Mouse (Mus musculus) CH12.LX (cell line): Measurements from ENCODE around the gene Plxnb2. TPM values are rescaled to one million over a fixed set of nuclear protein-coding genes. Genes with fewer than 3 reads are reported as not detected.

ENCODE experiments used
- DNase-seq: peaks from one replicate; pipeline ENCODE4 v3.0.0-alpha.2; 2013; ENCODE audit errors: extremely low read depth
- H3K27ac ChIP-seq: 2 replicates; pipeline ENCODE4 v1.5.1; 2012; ENCODE audit warnings: low read depth, mild to moderate bottlenecking, control low read depth, moderate library complexity; ENCODE audit not compliant: insufficient read depth
- H3K27me3 ChIP-seq: replicated peaks from 2 replicates; pipeline ENCODE3; 2012; ENCODE audit warnings: inconsistent platforms
- H3K36me3 ChIP-seq, 2 experiments: replicated peaks in 1 of 2; 2 replicates each; pipeline versions ENCODE3 to v1.6.1; 2012; ENCODE audit warnings: inconsistent platforms in 1 of 2, low read length in 1 of 2, mild to moderate bottlenecking in 1 of 2, mixed read lengths in 1 of 2, moderate library complexity in 1 of 2; ENCODE audit not compliant: control insufficient read depth in 1 of 2, insufficient read depth in 1 of 2
- H3K4me1 ChIP-seq, 2 experiments: 2 replicates each; pipeline ENCODE4 v1.6.1; 2012; ENCODE audit warnings: inconsistent platforms in 1 of 2, moderate library complexity in 1 of 2; ENCODE audit not compliant: insufficient read depth in 2 of 2, control insufficient read depth in 1 of 2
- H3K4me2 ChIP-seq: 2 replicates; pipeline ENCODE4 v1.6.1; 2012; ENCODE audit warnings: low read depth, mild to moderate bottlenecking, control low read depth; ENCODE audit not compliant: poor library complexity, insufficient read depth, severe bottlenecking
- H3K4me3 ChIP-seq, 3 experiments: fragments of 150-350 bp in 1 of 3; sonication (generic) in 1 of 3; replicated peaks in 1 of 3; 2 replicates each; pipeline versions ENCODE3 to v1.5.1; 2011 to 2012; ENCODE audit warnings: low read depth in 2 of 3, low read length in 2 of 3, mild to moderate bottlenecking in 2 of 3, moderate library complexity in 2 of 3, control low read depth in 1 of 3, improper control_type of control experiment in 1 of 3, inconsistent platforms in 1 of 3, mixed read lengths in 1 of 3; ENCODE audit not compliant: poor library complexity in 1 of 3
- H3K79me2 ChIP-seq: replicated peaks from 2 replicates; pipeline ENCODE4 v1.6.1; 2012; ENCODE audit warnings: mild to moderate bottlenecking, moderate library complexity; ENCODE audit not compliant: control insufficient read depth, poor library complexity, insufficient read depth, severe bottlenecking; ENCODE audit errors: extremely low read depth
- H3K9ac ChIP-seq: 2 replicates; pipeline ENCODE4 v1.6.1; 2012; ENCODE audit warnings: low read depth, mild to moderate bottlenecking, control low read depth, moderate library complexity; ENCODE audit not compliant: insufficient read depth
- H3K9me3 ChIP-seq: replicated peaks from 2 replicates; pipeline ENCODE3; 2012; ENCODE audit warnings: low read length, inconsistent platforms, mixed read lengths
- BHLHE40 ChIP-seq: IDR thresholded peaks from 2 replicates; pipeline ENCODE4 v1.6.1; 2011; ENCODE audit warnings: mild to moderate bottlenecking, low read depth, low read length, improper control_type of control experiment
- CHD1 ChIP-seq: IDR thresholded peaks from 2 replicates; pipeline ENCODE4 v1.6.1; 2012; ENCODE audit warnings: low read depth, low read length, improper control_type of control experiment, inconsistent platforms
- CHD2 ChIP-seq: IDR thresholded peaks from 2 replicates; pipeline ENCODE4 v1.6.1; 2011; ENCODE audit warnings: low read length, improper control_type of control experiment
- E2F4 ChIP-seq: IDR thresholded peaks from 2 replicates; pipeline ENCODE4 v1.6.1; 2011; ENCODE audit warnings: low read depth, low read length, improper control_type of control experiment; ENCODE audit not compliant: insufficient replicate concordance
- ELF1 ChIP-seq: IDR thresholded peaks from 2 replicates; pipeline ENCODE4 v1.6.1; 2014; ENCODE audit warnings: low read depth, mild to moderate bottlenecking, inconsistent platforms, low read length, improper control_type of control experiment
- EP300 ChIP-seq: IDR thresholded peaks from 2 replicates; pipeline ENCODE4 v1.6.1; 2011; ENCODE audit warnings: low read length, improper control_type of control experiment
- ETS1 ChIP-seq: conservative IDR thresholded peaks from 2 replicates; pipeline ENCODE4 v1.6.1; 2012; ENCODE audit warnings: low read depth, mild to moderate bottlenecking, inconsistent platforms, low read length, improper control_type of control experiment, moderate library complexity
- HCFC1 ChIP-seq: IDR thresholded peaks from 2 replicates; pipeline ENCODE4 v1.6.1; 2012; ENCODE audit warnings: low read depth, mild to moderate bottlenecking, inconsistent platforms, low read length, improper control_type of control experiment
- MXI1 ChIP-seq: IDR thresholded peaks from 2 replicates; pipeline ENCODE4 v1.6.1; 2011; ENCODE audit warnings: mild to moderate bottlenecking, low read depth, low read length, improper control_type of control experiment
- MYC ChIP-seq: IDR thresholded peaks from 2 replicates; pipeline ENCODE4 v1.6.1; 2011; ENCODE audit warnings: low read depth, mild to moderate bottlenecking, improper control_type of control experiment, low read length
- NELFE ChIP-seq: IDR thresholded peaks from 2 replicates; pipeline ENCODE4 v1.6.1; 2011; ENCODE audit warnings: low read depth, low read length, improper control_type of control experiment
- PAX5 ChIP-seq: IDR thresholded peaks from 2 replicates; pipeline ENCODE4 v1.6.1; 2012; ENCODE audit warnings: low read length, inconsistent platforms, mixed read lengths
- POLR2AphosphoS2 ChIP-seq: IDR thresholded peaks from 2 replicates; pipeline ENCODE4 v1.6.1; 2011; ENCODE audit warnings: low read depth, low read length, improper control_type of control experiment
- RAD21 ChIP-seq: IDR thresholded peaks from 2 replicates; pipeline ENCODE4 v1.6.1; 2011; ENCODE audit warnings: low read depth, mild to moderate bottlenecking, low read length, improper control_type of control experiment, moderate library complexity
- RCOR1 ChIP-seq: conservative IDR thresholded peaks from 2 replicates; pipeline ENCODE4 v1.6.1; 2012; ENCODE audit warnings: low read depth, mild to moderate bottlenecking, inconsistent platforms, low read length, improper control_type of control experiment
- SMC3 ChIP-seq: IDR thresholded peaks from 2 replicates; pipeline ENCODE4 v1.6.1; 2011; ENCODE audit warnings: low read depth, low read length, improper control_type of control experiment
- TCF12 ChIP-seq: IDR thresholded peaks from 2 replicates; pipeline ENCODE4 v1.6.1; 2014; ENCODE audit warnings: low read depth, mild to moderate bottlenecking, inconsistent platforms, low read length, improper control_type of control experiment
- UBTF ChIP-seq: IDR thresholded peaks from 2 replicates; pipeline ENCODE4 v1.6.1; 2012; ENCODE audit warnings: low read depth, mild to moderate bottlenecking, inconsistent platforms, low read length, improper control_type of control experiment, moderate library complexity
- USF2 ChIP-seq: conservative IDR thresholded peaks from 2 replicates; pipeline ENCODE4 v1.6.1; 2011; ENCODE audit warnings: low read depth, low read length, improper control_type of control experiment
- ZC3H11A ChIP-seq: IDR thresholded peaks from 2 replicates; pipeline ENCODE4 v1.6.1; 2012; ENCODE audit warnings: low read depth, mild to moderate bottlenecking, inconsistent platforms, low read length, improper control_type of control experiment
- ZKSCAN1 ChIP-seq: IDR thresholded peaks from 2 replicates; pipeline ENCODE4 v1.6.1; 2012; ENCODE audit warnings: low read depth, inconsistent platforms, low read length, improper control_type of control experiment, borderline replicate concordance
- ZNF384 ChIP-seq: IDR thresholded peaks from 2 replicates; pipeline ENCODE4 v1.6.1; 2012; ENCODE audit warnings: low read depth, low read length, improper control_type of control experiment, inconsistent platforms
- dilution Hi-C: fragments of 300-500 bp; cut with MboI; formaldehyde crosslinking; loops from 2 replicates; pipeline ENCODE4 v1.14.3; 2020; ENCODE audit warnings: low sequenced_read_pairs; ENCODE audit not compliant: extremely low pct_unique_long_range_greater_than_20kb, extremely low pct_ligation_motif_present
- in situ Hi-C: fragments of 300-500 bp; cut with MboI; formaldehyde crosslinking; loops from 3 replicates; pipeline ENCODE4 v1.14.3; 2019; ENCODE audit warnings: low sequenced_read_pairs, low pct_ligation_motif_present, low pct_unique_long_range_greater_than_20kb, mixed read lengths
- polyA plus RNA-seq: library from polyadenylated mRNA; unstranded; fragments of >175 nt; gene quantifications from 2 replicates; pipeline ENCODE4 v1.2.1, GENCODE M21; 2012; ENCODE audit warnings: low read depth; ENCODE audit not compliant: insufficient read length
- total RNA-seq, 2 experiments: library from RNA; depleted of rRNA; stranded (reverse); fragments of 300-350 nt in 1 of 2; fragments of >200 nt in 1 of 2; gene quantifications; 2 replicates each; pipeline ENCODE4 v1.2.3; 2012 to 2014

Gene Plxnb2
- total and polyA plus RNA-seq, 3 experiments = 2.9 to 51.5 (median 4.5) TPM

DNA sequence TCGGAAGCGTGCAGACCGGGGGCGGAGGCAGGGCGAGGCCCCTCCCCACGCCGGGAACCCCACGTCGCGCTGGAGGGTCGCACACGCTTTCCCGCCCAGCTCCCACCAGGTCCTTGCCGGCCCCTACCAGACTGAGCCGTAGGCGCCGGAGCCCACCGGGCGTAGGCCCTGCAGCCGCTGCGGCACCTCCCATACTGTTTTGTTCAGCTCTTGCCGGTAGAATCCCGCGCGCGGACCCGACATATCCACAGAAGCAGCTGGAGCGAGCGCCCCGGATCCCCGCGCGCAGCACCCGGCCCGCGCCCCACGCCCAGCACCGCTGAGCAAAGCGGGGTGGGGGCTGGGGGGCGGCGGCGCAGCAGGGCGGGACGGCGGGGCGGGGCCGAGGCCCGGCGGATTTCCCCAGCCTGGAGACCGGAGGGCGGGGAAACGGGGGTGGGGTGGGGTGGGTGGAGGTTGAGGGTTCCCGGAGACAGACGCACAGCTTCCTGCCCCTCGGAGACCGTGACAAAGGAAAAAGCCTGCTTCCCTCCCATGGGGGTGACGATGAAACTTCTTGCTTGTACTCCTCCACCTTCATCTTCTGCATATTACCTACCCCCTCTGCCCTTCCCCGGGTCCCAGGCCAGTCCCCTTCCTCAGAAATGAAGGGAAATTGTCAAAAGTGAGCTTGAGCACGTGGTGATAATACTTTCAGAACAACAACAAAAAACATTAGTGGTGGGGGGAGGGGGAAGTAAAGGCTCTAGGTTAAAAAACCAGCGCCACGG is 31.1 kb downstream of the Plxnb2 start, which contains the start of gene Mapk11 (continued):
- TF ChIP-seq CHD2 (0 out of 2 replicates have a peak, but pooled peaks have one; percentile 49), MYC (peak; percentile 67; the same call in 1 of the 2 replicates), UBTF (no peak), TCF12 (no peak), RAD21 (no peak), MXI1 (peak; percentile 86), ZKSCAN1 (no peak), ZC3H11A (no peak), SMC3 (no peak), ETS1 (no peak), USF2 (no peak), ELF1 (no peak), CHD1 (no peak)

DNA sequence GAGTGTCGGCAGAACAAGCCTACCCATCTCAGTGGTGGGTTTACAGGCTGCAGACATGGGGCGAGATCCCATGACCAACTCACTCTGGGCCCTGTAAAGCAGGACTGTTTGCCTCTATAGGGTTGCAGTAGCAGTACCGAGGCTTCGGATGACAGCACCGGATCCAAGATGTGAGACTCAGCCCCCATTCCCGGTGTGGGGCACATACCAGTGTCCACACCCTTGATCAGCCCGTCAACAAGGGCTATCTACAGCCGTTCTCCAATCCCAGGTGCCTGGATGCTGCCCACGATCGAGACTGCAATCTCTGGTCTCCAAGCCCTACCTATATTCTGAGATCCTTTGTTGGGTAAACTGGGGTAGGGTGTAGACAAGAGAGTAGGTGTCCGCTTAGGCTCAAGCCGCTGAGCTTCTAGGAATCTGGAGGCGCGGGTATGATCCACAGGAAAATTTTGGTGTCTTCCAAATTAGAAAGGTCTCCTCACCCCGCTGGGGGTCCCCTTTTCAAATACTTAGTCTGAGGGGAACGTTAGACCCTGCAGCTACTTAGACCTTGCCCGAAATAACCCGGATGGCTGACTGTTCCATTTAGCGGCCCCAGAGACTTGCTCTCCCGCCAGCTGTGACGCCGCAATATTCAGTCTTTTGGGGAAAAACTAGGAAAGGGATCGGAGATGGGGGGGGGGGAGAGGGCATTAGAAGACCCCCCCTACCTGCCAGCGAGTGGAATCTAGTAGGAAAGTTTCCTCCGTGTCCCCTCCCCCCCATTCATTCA is 31.9 kb downstream of the Plxnb2 start:
- Histone ChIP-seq H3K27me3 (peaks cover 33% of the 10 kb centered on the region), H3K36me3 (peaks cover 7 to 22% of the 10 kb centered on the region in 2 experiments), H3K79me2 (no peaks in the 10 kb centered on the region), H3K9ac (peak overlapping the region; percentile 68), H3K27ac (no peak overlapping the region), H3K4me2 (peak overlapping the region; percentile 97), H3K4me3 (peak overlapping the region; percentile 56 to 94 (median 68)), H3K9me3 (no peaks in the 10 kb centered on the region), H3K4me1 (peaks cover 14 to 25% of the 10 kb centered on the region in 2 experiments)
- dilution Hi-C loops = no loop called here
- TF ChIP-seq RAD21 = no peak
- TF ChIP-seq RCOR1 = no peak
- no peak for TF ChIP-seq POLR2AphosphoS2
- no peak for TF ChIP-seq PAX5
- TF ChIP-seq E2F4 = no peak
- TF ChIP-seq HCFC1 = no peak
- TF ChIP-seq NELFE = no peak
- TF ChIP-seq ZKSCAN1 = no peak
- TF ChIP-seq CHD1 = no peak
- TF ChIP-seq BHLHE40 = no peak
- TF ChIP-seq EP300 = no peak
- no peak for TF ChIP-seq ZNF384
- DNase-seq = no peak
- in situ Hi-C loops = no loop called here
